Mouse (Mus musculus) stomach, postnatal 0 days (tissue): ENCODE results near the gene Pced1b. TPM values are rescaled to one million over a fixed set of nuclear protein-coding genes. Genes with fewer than 3 reads are reported as not detected.
"Not testable (repeated sequence)": the region's sequence is repeated elsewhere in the genome, so short reads cannot be mapped to it uniquely, and the experiment has no call there.

ENCODE experiments used
- ATAC-seq: fragments of 200-750 bp; cut with Nextera tagmentation; 2 replicates; pipeline ENCODE4 v1.8.0; 2017; ENCODE audit not compliant: low FRiP score, low TSS enrichment
- DNase-seq: peaks from one replicate; pipeline ENCODE4 v3.0.0-alpha.2; 2016; ENCODE audit warnings: low spot score
- H3K27ac ChIP-seq: fragments of 300-500 bp; sonication (generic); replicated peaks from 2 replicates; pipeline ENCODE4 v1.5.1; 2014; ENCODE audit warnings: mild to moderate bottlenecking, control low read depth
- H3K27me3 ChIP-seq: fragments of 300-500 bp; sonication (generic); 2 replicates; pipeline ENCODE4 v1.6.1; 2014; ENCODE audit warnings: low read length; ENCODE audit not compliant: control insufficient read depth, insufficient read depth
- H3K36me3 ChIP-seq: fragments of 300-500 bp; sonication (generic); 2 replicates; pipeline ENCODE4 v1.6.1; 2014; ENCODE audit warnings: low read length, mixed read lengths; ENCODE audit not compliant: control insufficient read depth, insufficient read depth
- H3K4me1 ChIP-seq: fragments of 300-500 bp; sonication (generic); replicated peaks from 2 replicates; pipeline ENCODE4 v1.6.1; 2014; ENCODE audit warnings: antibody characterized with exemption; ENCODE audit not compliant: control insufficient read depth, insufficient read depth
- H3K4me2 ChIP-seq: fragments of 300-500 bp; sonication (generic); replicated peaks from 2 replicates; pipeline ENCODE4 v1.6.1; 2014; ENCODE audit warnings: low read depth, mild to moderate bottlenecking, control low read depth, moderate library complexity
- H3K4me3 ChIP-seq: fragments of 300-500 bp; sonication (generic); 2 replicates; pipeline ENCODE4 v1.5.1; 2014; ENCODE audit warnings: low read depth, low read length, control low read depth
- H3K9ac ChIP-seq: fragments of 300-500 bp; sonication (generic); 2 replicates; pipeline ENCODE4 v1.6.1; 2014; ENCODE audit warnings: mild to moderate bottlenecking, low read length, control low read depth, mixed read lengths
- H3K9me3 ChIP-seq: fragments of 300-500 bp; sonication (generic); 2 replicates; pipeline ENCODE4 v1.6.1; 2016; ENCODE audit warnings: low read length; ENCODE audit not compliant: control insufficient read depth
- CTCF ChIP-seq: IDR thresholded peaks from 2 replicates; pipeline ENCODE4 v1.5.1; 2016; ENCODE audit warnings: antibody characterized with exemption, low read depth, mild to moderate bottlenecking, moderate library complexity
- EP300 ChIP-seq: optimal IDR thresholded peaks from 2 replicates; pipeline ENCODE3; 2016; ENCODE audit warnings: antibody characterized with exemption
- WGBS: fragments of 180-500 bp; shearing (Covaris S2); extraction: QIAGEN DNeasy Blood & Tissue Kit; methylation state at CpG from one replicate; pipeline ENCODE4 v1.1.7; 2014; 5-methylcytosine and 5-hydroxymethylcytosine counted together
- polyA plus RNA-seq: library from polyadenylated mRNA; unstranded; fragments of >200 nt; fragmentation: Nextera tagmentation; extraction: Ambion mirVana; gene quantifications from 2 replicates; pipeline ENCODE4 v1.2.1, GENCODE M21; 2015

Gene Pced1b
- 1.6 and 1.8 TPM in 2 replicates for polyA plus RNA-seq

- DNase-seq: peak; percentile 71
- WGBS: under 1% methylated on average over 104 of the region's 125 CpGs
- peak within 1 kb of the TSS; percentile 81 for H3K4me3 ChIP-seq
Measured at GRCm38 (mm10) chr15:97246911-97247790, at the start of gene Pced1b, which contains the start of gene Amigo2. Gene Pced1b (plus strand): TSS chr15:97247107. Gene Amigo2 (minus strand): TSS chr15:97247287.

GRCm38 (mm10) chr15:97204889-97205288 is 42.0 kb upstream of the Pced1b start:
- Histone ChIP-seq H3K27ac (no peak overlapping the region), H3K9me3 (no peaks in the 10 kb centered on the region), H3K36me3 (no peaks in the 10 kb centered on the region), H3K4me1 (no peaks in the 10 kb centered on the region), H3K27me3 (no peaks in the 10 kb centered on the region), H3K9ac (no peak overlapping the region), H3K4me3 (no peak overlapping the region), H3K4me2 (no peak overlapping the region)
- ATAC-seq (no peak), DNase-seq (no peak)
- WGBS: 83% methylated on average over 3 of the region's 3 CpGs
- TF ChIP-seq CTCF: no peak
- no peak for TF ChIP-seq EP300

More at GRCm38 (mm10) chr15:97246911-97247790, at the start of gene Pced1b, which contains the start of gene Amigo2:
- Histone ChIP-seq H3K4me1 (no peaks in the 10 kb centered on the region), H3K4me2 (peak within 1 kb of the TSS; percentile 94), H3K9me3 (no peaks in the 10 kb centered on the region), H3K27me3 (no peaks in the 10 kb centered on the region; the same call in 1 of the 2 replicates), H3K36me3 (no peaks in the 10 kb centered on the region), H3K9ac (peak within 1 kb of the TSS; percentile 91), H3K27ac (peak within 1 kb of the TSS; percentile 90)
- TF ChIP-seq EP300 (no peak), CTCF (peak; percentile 48)
- ATAC-seq: peak; percentile 83

GRCm38 (mm10) chr15:97205776-97206175 is 41.1 kb upstream of the Pced1b start:
- no peak overlapping the region for H3K9ac ChIP-seq
- no peaks in the 10 kb centered on the region for H3K36me3 ChIP-seq
- ATAC-seq (no peak), DNase-seq (no peak)
- H3K27ac ChIP-seq: no peak overlapping the region
- H3K4me2 ChIP-seq: no peak overlapping the region
- H3K4me1 ChIP-seq: no peaks in the 10 kb centered on the region
- no peaks in the 10 kb centered on the region for H3K9me3 ChIP-seq
- TF ChIP-seq EP300 (no peak), CTCF (no peak)
- 88% methylated on average over 10 of the region's 10 CpGs for WGBS
- H3K27me3 ChIP-seq: no peaks in the 10 kb centered on the region
- H3K4me3 ChIP-seq: no peak overlapping the region

- Histone ChIP-seq H3K4me3 (no peak overlapping the region), H3K4me1 (no peaks in the 10 kb centered on the region), H3K27ac (no peak overlapping the region), H3K36me3 (no peaks in the 10 kb centered on the region), H3K4me2 (no peak overlapping the region), H3K9ac (no peak overlapping the region), H3K9me3 (no peaks in the 10 kb centered on the region), H3K27me3 (no peaks in the 10 kb centered on the region)
- DNase-seq: no peak
- no peak for ATAC-seq
- TF ChIP-seq EP300 (no peak), CTCF (peak; percentile 23; the same call in 1 of the 2 replicates)
- 94% methylated on average over 8 of the region's 8 CpGs for WGBS
Measured at GRCm38 (mm10) chr15:97206506-97206905, 40.4 kb upstream of the Pced1b start.

GRCm38 (mm10) chr15:97209754-97210153 is 37.2 kb upstream of the Pced1b start:
- H3K4me1 ChIP-seq, H3K27me3 ChIP-seq, H3K36me3 ChIP-seq, H3K9ac ChIP-seq, H3K27ac ChIP-seq, H3K4me2 ChIP-seq, H3K4me3 ChIP-seq, ATAC-seq, DNase-seq, H3K9me3 ChIP-seq: not testable (repeated sequence)
- WGBS: 76% methylated on average over 3 of the region's 3 CpGs
